Mouse (Mus musculus): Measurements from ENCODE around the gene Mfsd1. TPM values are rescaled to one million over a fixed set of nuclear protein-coding genes. Genes with fewer than 3 reads are reported as not detected.

Gene Mfsd1
- total and polyA plus RNA-seq, 2 experiments from 2014 or later: 27.4 to 33.3 TPM

GRCm38 (mm10) chr3:67555211-67555610 is 27.3 kb upstream of the Mfsd1 start:
- ATAC-seq (ENCODE audit: insufficient read depth, low read depth) (no peak), DNase-seq (ENCODE audit: low spot score) (no peak)
- no peak overlapping the region for H3K27ac ChIP-seq (ENCODE audit: low read depth)
- H3K9me3 ChIP-seq (replicated peaks; ENCODE audit: control insufficient read depth, low read length): no peaks in the 10 kb centered on the region
- no peaks in the 10 kb centered on the region for H3K4me1 ChIP-seq (ENCODE audit: control insufficient read depth, insufficient read depth)
- no peak for TF ChIP-seq EP300 (IDR thresholded peaks at IDR 0.05; ENCODE audit: low read depth)
- no peak for TF ChIP-seq CTCF (IDR thresholded peaks at IDR 0.05; ENCODE audit: low read depth)
- H3K4me2 ChIP-seq (ENCODE audit: low read depth, low read length): no peak overlapping the region
- H3K27me3 ChIP-seq (ENCODE audit: control insufficient read depth, insufficient read depth, low read length): no peaks in the 10 kb centered on the region
- H3K9ac ChIP-seq (replicated peaks; ENCODE audit: low read depth, low read length): no peak overlapping the region
- no peak overlapping the region for H3K4me3 ChIP-seq (ENCODE audit: low read depth, low read length)
- H3K36me3 ChIP-seq (replicated peaks; ENCODE audit: control insufficient read depth, insufficient read depth, low read length): no peaks in the 10 kb centered on the region
- 73% methylated on average over 5 of the region's 5 CpGs for WGBS

- no peaks in the 10 kb centered on the region for H3K27me3 ChIP-seq (ENCODE audit: control insufficient read depth, insufficient read depth, low read length)
- 61% methylated on average over 14 of the region's 14 CpGs for WGBS
- no peak overlapping the region for H3K4me2 ChIP-seq (ENCODE audit: low read depth, low read length)
- no peaks in the 10 kb centered on the region for H3K9me3 ChIP-seq (replicated peaks; ENCODE audit: control insufficient read depth, low read length)
- no peaks in the 10 kb centered on the region for H3K36me3 ChIP-seq (replicated peaks; ENCODE audit: control insufficient read depth, insufficient read depth, low read length)
- no peak for TF ChIP-seq CTCF (IDR thresholded peaks at IDR 0.05; ENCODE audit: low read depth)
- TF ChIP-seq EP300 (IDR thresholded peaks at IDR 0.05; ENCODE audit: low read depth): no peak
- no peak overlapping the region for H3K27ac ChIP-seq (ENCODE audit: low read depth)
- no peak for DNase-seq (ENCODE audit: low spot score)
- no peak for ATAC-seq (ENCODE audit: insufficient read depth, low read depth)
- H3K4me3 ChIP-seq (ENCODE audit: low read depth, low read length): no peak overlapping the region
- no peaks in the 10 kb centered on the region for H3K4me1 ChIP-seq (ENCODE audit: control insufficient read depth, insufficient read depth)
- no peak overlapping the region for H3K9ac ChIP-seq (replicated peaks; ENCODE audit: low read depth, low read length)
Observed at GRCm38 (mm10) chr3:67557200-67557651, 25.3 kb upstream of the Mfsd1 start.

GRCm38 (mm10) chr3:67557718-67558354 is 24.7 kb upstream of the Mfsd1 start:
- DNase-seq (ENCODE audit: low spot score) (no peak), ATAC-seq (ENCODE audit: insufficient read depth, low read depth) (no peak)
- TF ChIP-seq EP300 (IDR thresholded peaks at IDR 0.05; ENCODE audit: low read depth): no peak
- no peak for TF ChIP-seq CTCF (IDR thresholded peaks at IDR 0.05; ENCODE audit: low read depth)
- Histone ChIP-seq H3K27ac (ENCODE audit: low read depth) (no peak overlapping the region), H3K4me1 (ENCODE audit: control insufficient read depth, insufficient read depth) (no peaks in the 10 kb centered on the region), H3K27me3 (ENCODE audit: control insufficient read depth, insufficient read depth, low read length) (no peaks in the 10 kb centered on the region), H3K4me2 (ENCODE audit: low read depth, low read length) (no peak overlapping the region), H3K9me3 (replicated peaks; ENCODE audit: control insufficient read depth, low read length) (no peaks in the 10 kb centered on the region), H3K9ac (replicated peaks; ENCODE audit: low read depth, low read length) (no peak overlapping the region), H3K36me3 (replicated peaks; ENCODE audit: control insufficient read depth, insufficient read depth, low read length) (no peaks in the 10 kb centered on the region), H3K4me3 (ENCODE audit: low read depth, low read length) (no peak overlapping the region)
- WGBS: 77% methylated on average over 14 of the region's 14 CpGs

GRCm38 (mm10) chr3:67564731-67565357 is 17.7 kb upstream of the Mfsd1 start:
- Histone ChIP-seq H3K9ac (replicated peaks; ENCODE audit: low read depth, low read length) (no peak overlapping the region), H3K4me2 (ENCODE audit: low read depth, low read length) (no peak overlapping the region), H3K36me3 (replicated peaks; ENCODE audit: control insufficient read depth, insufficient read depth, low read length) (no peaks in the 10 kb centered on the region), H3K4me1 (ENCODE audit: control insufficient read depth, insufficient read depth) (no peaks in the 10 kb centered on the region), H3K27ac (ENCODE audit: low read depth) (no peak overlapping the region), H3K9me3 (replicated peaks; ENCODE audit: control insufficient read depth, low read length) (no peaks in the 10 kb centered on the region), H3K4me3 (ENCODE audit: low read depth, low read length) (no peak overlapping the region), H3K27me3 (ENCODE audit: control insufficient read depth, insufficient read depth, low read length) (no peaks in the 10 kb centered on the region)
- ATAC-seq (ENCODE audit: insufficient read depth, low read depth) (no peak), DNase-seq (ENCODE audit: low spot score) (no peak)
- peak; percentile 70 for TF ChIP-seq CTCF (IDR thresholded peaks at IDR 0.05; ENCODE audit: low read depth)
- no peak for TF ChIP-seq EP300 (IDR thresholded peaks at IDR 0.05; ENCODE audit: low read depth)
- 39% methylated on average over 5 of the region's 5 CpGs for WGBS

- no peaks in the 10 kb centered on the region for H3K27me3 ChIP-seq (ENCODE audit: control insufficient read depth, insufficient read depth, low read length)
- H3K4me1 ChIP-seq (ENCODE audit: control insufficient read depth, insufficient read depth): no peaks in the 10 kb centered on the region
- no peak overlapping the region for H3K9ac ChIP-seq (replicated peaks; ENCODE audit: low read depth, low read length)
- H3K36me3 ChIP-seq (replicated peaks; ENCODE audit: control insufficient read depth, insufficient read depth, low read length): no peaks in the 10 kb centered on the region
- no peak overlapping the region for H3K4me2 ChIP-seq (ENCODE audit: low read depth, low read length)
- H3K9me3 ChIP-seq (replicated peaks; ENCODE audit: control insufficient read depth, low read length): no peaks in the 10 kb centered on the region
- H3K27ac ChIP-seq (ENCODE audit: low read depth): no peak overlapping the region
- ATAC-seq (ENCODE audit: insufficient read depth, low read depth): no peak
- TF ChIP-seq EP300 (IDR thresholded peaks at IDR 0.05; ENCODE audit: low read depth): no peak
- TF ChIP-seq CTCF (IDR thresholded peaks at IDR 0.05; ENCODE audit: low read depth): no peak
- no peak overlapping the region for H3K4me3 ChIP-seq (ENCODE audit: low read depth, low read length)
- 54% methylated on average over 8 of the region's 8 CpGs for WGBS
- no peak for DNase-seq (ENCODE audit: low spot score)
Observed at GRCm38 (mm10) chr3:67565540-67566227, 16.9 kb upstream of the Mfsd1 start.
